Mouse (Mus musculus) liver, adult 2 months (tissue): ENCODE data around the gene Dcxr.
A peak's percentile ranks its signal among the peaks of the same experiment; 100 is the strongest.

Experiments
- CTCF ChIP-seq: fragments of 200-500 bp; IDR thresholded peaks from 2 replicates; pipeline ENCODE4 v1.5.1; 2011; ENCODE audit warnings: low read depth, low read length, control low read depth
- POLR2A ChIP-seq: fragments of 200-500 bp; IDR thresholded peaks from 2 replicates; pipeline ENCODE4 v1.6.1; 2011; ENCODE audit warnings: low read length, control low read depth; ENCODE audit not compliant: insufficient read depth; ENCODE audit errors: extremely low read depth

- TF ChIP-seq CTCF: peak; percentile 100
- no peak for TF ChIP-seq POLR2A
Measured at GRCm38 (mm10) chr11:120775774-120776469, 48.8 kb upstream of the Dcxr start.
